Mouse (Mus musculus) gastrocnemius, postnatal 10 days (tissue): ENCODE measurements around the gene Auh. TPM values are rescaled to one million over a fixed set of nuclear protein-coding genes. Genes with fewer than 3 reads are reported as not detected.

Source experiments
- DNase-seq: peaks from one replicate; pipeline ENCODE4 v3.0.0; 2021; ENCODE audit warnings: mixed read lengths
- long read RNA-seq, 2 experiments: library from polyadenylated mRNA; stranded (forward); transcript quantifications; one replicate each; pipeline ENCODE4 v2.0.0; 2021
- total RNA-seq, 2 experiments: library from RNA; stranded (reverse); gene quantifications; 2 replicates each; pipeline ENCODE4 v1.2.3; 2021

The Auh gene
- total RNA-seq: 10 to 100 TPM; 47.7 to 50.8 TPM
- long read RNA-seq, experiment 1, transcript Auh-201 (10 exons, 1,320 nt): major isoform, 32 of 45 reads
- long read RNA-seq, experiment 1, partial matches to known transcripts: 3 of 45 reads
- long read RNA-seq, experiment 1, other reads (novel, unspliced or antisense): 8 of 45 reads
- long read RNA-seq, experiment 2, transcript Auh-201 (10 exons, 1,320 nt): major isoform, 51 of 63 reads
- long read RNA-seq, experiment 2, partial matches to known transcripts: 4 of 63 reads
- long read RNA-seq, experiment 2, other reads (novel, unspliced or antisense): 8 of 63 reads

- DNase-seq: peak; percentile 90
Observed at GRCm38 (mm10) chr13:52929209-52930171, at the start of gene Auh. Gene Auh, minus strand, starts transcription at chr13:52929681.

- DNase-seq: peak; percentile 56
Observed at GRCm38 (mm10) chr13:52978321-52978981, 49.0 kb upstream of the Auh start.

GRCm38 (mm10) chr13:52977757-52978156, 48.3 kb upstream of the Auh start:
- DNase-seq: no peak

GRCm38 (mm10) chr13:52977221-52977609, 47.7 kb upstream of the Auh start:
- DNase-seq: no peak

- no peak for DNase-seq
Observed at GRCm38 (mm10) chr13:52976510-52977220, 47.2 kb upstream of the Auh start.

- DNase-seq: no peak
Observed at GRCm38 (mm10) chr13:52976130-52976509, 46.6 kb upstream of the Auh start.

GRCm38 (mm10) chr13:52974676-52975075, 45.2 kb upstream of the Auh start:
- peak; percentile 24 for DNase-seq

GRCm38 (mm10) chr13:52973427-52973826, 43.9 kb upstream of the Auh start:
- DNase-seq: no peak

- DNase-seq: no peak
Observed at GRCm38 (mm10) chr13:52972626-52973025, 43.1 kb upstream of the Auh start.

GRCm38 (mm10) chr13:52970876-52971275, 41.4 kb upstream of the Auh start:
- DNase-seq: no peak

GRCm38 (mm10) chr13:52962922-52963321, 33.4 kb upstream of the Auh start:
- DNase-seq: no peak

GRCm38 (mm10) chr13:52962361-52962760, 32.9 kb upstream of the Auh start:
- no peak for DNase-seq

- DNase-seq: no peak
Observed at GRCm38 (mm10) chr13:52953779-52954553, 24.5 kb upstream of the Auh start.

GRCm38 (mm10) chr13:52949211-52949610, 19.7 kb upstream of the Auh start:
- DNase-seq: no peak

- DNase-seq: no peak
Observed at GRCm38 (mm10) chr13:52947545-52947944, 18.1 kb upstream of the Auh start.

GRCm38 (mm10) chr13:52945769-52946168, 16.3 kb upstream of the Auh start:
- no peak for DNase-seq

- DNase-seq: no peak
Observed at GRCm38 (mm10) chr13:52944116-52944515, 14.6 kb upstream of the Auh start.

- DNase-seq: no peak
Observed at GRCm38 (mm10) chr13:52942876-52943388, 13.5 kb upstream of the Auh start.

- no peak for DNase-seq
Observed at GRCm38 (mm10) chr13:52940956-52941355, 11.5 kb upstream of the Auh start.

GRCm38 (mm10) chr13:52930582-52930981, 1.1 kb upstream of the Auh start:
- peak; percentile 23 for DNase-seq

- DNase-seq: no peak
Observed at GRCm38 (mm10) chr13:52928392-52928791, 1.1 kb downstream of the Auh start.
